Mouse (Mus musculus): ENCODE results near the gene Nudt16l1. TPM values are rescaled to one million over a fixed set of nuclear protein-coding genes. Genes with fewer than 3 reads are reported as not detected.
A peak's percentile ranks its signal among the peaks of the same experiment; 100 is the strongest.

Gene Nudt16l1
- polyA plus RNA-seq, 1 experiment from 2014 or later = 120 TPM

DNA sequence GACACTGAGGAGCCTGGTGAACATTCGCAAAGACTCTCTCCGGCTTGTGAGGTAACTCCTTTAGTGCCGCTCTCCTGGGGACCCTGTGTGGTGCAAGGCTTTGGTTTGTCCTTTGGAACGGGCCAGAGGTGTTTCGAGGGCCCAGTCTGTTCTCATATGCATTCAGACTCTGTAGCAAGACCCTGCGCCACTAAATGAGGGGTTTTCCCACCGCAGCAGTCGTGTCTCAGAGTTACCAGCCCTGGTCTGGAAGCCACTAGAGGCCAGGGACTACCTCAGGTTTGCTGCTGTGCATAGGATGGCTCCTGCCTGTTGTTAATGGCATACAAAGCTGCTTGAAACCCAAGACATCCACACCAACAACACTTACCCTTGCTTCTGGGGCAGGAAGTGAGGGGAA lies 27.8 kb upstream of the Nudt16l1 start:
- Histone ChIP-seq H3K27me3 (ENCODE audit: control insufficient read depth, insufficient read depth, low read length) (no peaks in the 10 kb centered on the region), H3K27ac (ENCODE audit: low read depth, low read length) (no peak overlapping the region), H3K4me3 (ENCODE audit: low read depth, low read length) (no peak overlapping the region), H3K4me2 (ENCODE audit: low read depth, low read length, severe bottlenecking) (no peak overlapping the region), H3K9me3 (ENCODE audit: control insufficient read depth, low read length) (no peaks in the 10 kb centered on the region), H3K9ac (ENCODE audit: low read length) (no peak overlapping the region), H3K4me1 (replicated peaks; ENCODE audit: control insufficient read depth, insufficient read depth, low read length) (no peaks in the 10 kb centered on the region), H3K36me3 (ENCODE audit: control insufficient read depth, insufficient read depth, low read length) (no peaks in the 10 kb centered on the region)
- DNase-seq (ENCODE audit: low spot score) = no peak
- ATAC-seq (replicated peaks; ENCODE audit: low FRiP score) = no peak
- 97% methylated on average over 8 of the region's 8 CpGs for WGBS

DNA sequence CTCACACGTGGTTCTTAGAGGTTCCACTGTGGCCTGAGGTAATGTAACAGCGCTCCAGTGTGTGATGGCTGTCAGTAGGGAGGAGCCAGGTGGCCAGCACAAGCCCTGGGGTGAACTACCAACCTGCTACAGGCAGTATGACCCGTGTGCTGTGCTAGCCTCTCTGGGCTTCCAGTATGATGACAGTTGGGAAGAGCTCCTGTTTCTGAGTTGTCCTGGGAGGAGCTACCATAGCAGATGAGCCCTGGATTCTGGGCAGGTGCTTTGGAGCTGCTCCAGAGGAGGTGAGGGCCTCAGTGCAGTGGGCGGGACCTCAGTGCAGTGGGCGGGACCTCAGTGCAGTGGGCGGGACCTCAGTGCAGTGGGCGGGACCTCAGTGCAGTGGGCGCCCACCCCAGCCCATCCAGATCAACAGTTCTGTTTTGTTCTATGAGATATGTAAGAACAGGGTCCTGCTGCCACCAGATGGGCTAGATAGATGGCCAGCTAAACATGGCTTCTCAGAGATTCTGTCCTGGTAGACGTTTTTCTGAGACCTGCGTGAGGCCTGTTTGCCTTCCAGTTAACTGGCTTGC lies 26.4 kb upstream of the Nudt16l1 start:
- 75% methylated on average over 10 of the region's 10 CpGs for WGBS
- Histone ChIP-seq H3K4me1 (replicated peaks; ENCODE audit: control insufficient read depth, insufficient read depth, low read length) (no peaks in the 10 kb centered on the region), H3K9me3 (ENCODE audit: control insufficient read depth, low read length) (no peaks in the 10 kb centered on the region), H3K4me2 (ENCODE audit: low read depth, low read length, severe bottlenecking) (no peak overlapping the region), H3K27me3 (ENCODE audit: control insufficient read depth, insufficient read depth, low read length) (no peaks in the 10 kb centered on the region), H3K4me3 (ENCODE audit: low read depth, low read length) (no peak overlapping the region), H3K9ac (ENCODE audit: low read length) (no peak overlapping the region), H3K27ac (ENCODE audit: low read depth, low read length) (no peak overlapping the region), H3K36me3 (ENCODE audit: control insufficient read depth, insufficient read depth, low read length) (no peaks in the 10 kb centered on the region)
- ATAC-seq (replicated peaks; ENCODE audit: low FRiP score) = no peak
- no peak for DNase-seq (ENCODE audit: low spot score)

DNA sequence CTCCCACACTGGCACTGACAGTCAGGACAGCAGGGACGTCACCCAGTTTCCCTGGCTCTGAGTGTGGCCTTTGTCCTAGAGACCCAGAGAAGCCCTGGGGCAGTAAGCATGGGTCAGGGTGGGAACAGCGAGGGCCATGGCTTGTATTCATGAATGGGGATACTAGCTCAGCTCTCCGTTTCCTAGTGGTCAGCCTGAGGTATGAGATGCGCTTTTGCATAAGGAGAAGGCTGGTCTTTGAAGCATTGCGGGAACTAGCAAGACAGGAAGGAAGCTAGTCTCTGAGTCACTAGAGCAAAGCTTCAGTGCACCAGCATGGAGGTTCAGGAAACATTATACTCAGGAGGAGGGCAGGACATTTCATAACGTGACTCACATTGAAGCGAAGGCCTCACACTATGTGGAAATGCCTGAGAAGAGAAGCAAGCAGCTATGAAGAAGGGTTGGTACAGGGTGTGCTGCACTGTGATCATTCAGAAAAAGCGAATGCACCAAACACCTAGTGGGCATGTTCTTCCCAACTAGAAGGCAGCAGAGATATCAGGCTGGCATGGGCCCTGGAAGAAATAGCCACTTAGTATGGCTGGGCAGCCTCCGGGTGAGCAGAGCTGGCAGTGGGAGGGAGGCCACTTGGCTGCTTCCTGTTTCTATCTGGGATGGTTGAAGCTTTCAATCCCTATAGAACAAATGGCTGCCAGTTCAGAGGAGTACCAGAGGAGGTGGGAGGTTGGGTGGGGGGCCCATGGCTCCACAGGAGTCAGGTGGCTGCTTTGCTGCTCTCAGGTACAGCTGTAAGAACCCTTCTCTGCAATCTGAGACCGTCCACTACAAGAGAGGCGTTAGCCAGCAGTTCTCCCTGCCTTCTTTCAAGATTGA lies 25.4 kb upstream of the Nudt16l1 start:
- Histone ChIP-seq H3K9me3 (ENCODE audit: control insufficient read depth, low read length) (no peaks in the 10 kb centered on the region), H3K9ac (ENCODE audit: low read length) (no peak overlapping the region), H3K36me3 (ENCODE audit: control insufficient read depth, insufficient read depth, low read length) (no peaks in the 10 kb centered on the region), H3K4me1 (replicated peaks; ENCODE audit: control insufficient read depth, insufficient read depth, low read length) (no peaks in the 10 kb centered on the region), H3K27me3 (ENCODE audit: control insufficient read depth, insufficient read depth, low read length) (no peaks in the 10 kb centered on the region), H3K4me3 (ENCODE audit: low read depth, low read length) (no peak overlapping the region), H3K4me2 (ENCODE audit: low read depth, low read length, severe bottlenecking) (no peak overlapping the region), H3K27ac (ENCODE audit: low read depth, low read length) (no peak overlapping the region)
- DNase-seq (ENCODE audit: low spot score) (no peak), ATAC-seq (replicated peaks; ENCODE audit: low FRiP score) (no peak)
- WGBS = 81% methylated on average over 11 of the region's 11 CpGs

DNA sequence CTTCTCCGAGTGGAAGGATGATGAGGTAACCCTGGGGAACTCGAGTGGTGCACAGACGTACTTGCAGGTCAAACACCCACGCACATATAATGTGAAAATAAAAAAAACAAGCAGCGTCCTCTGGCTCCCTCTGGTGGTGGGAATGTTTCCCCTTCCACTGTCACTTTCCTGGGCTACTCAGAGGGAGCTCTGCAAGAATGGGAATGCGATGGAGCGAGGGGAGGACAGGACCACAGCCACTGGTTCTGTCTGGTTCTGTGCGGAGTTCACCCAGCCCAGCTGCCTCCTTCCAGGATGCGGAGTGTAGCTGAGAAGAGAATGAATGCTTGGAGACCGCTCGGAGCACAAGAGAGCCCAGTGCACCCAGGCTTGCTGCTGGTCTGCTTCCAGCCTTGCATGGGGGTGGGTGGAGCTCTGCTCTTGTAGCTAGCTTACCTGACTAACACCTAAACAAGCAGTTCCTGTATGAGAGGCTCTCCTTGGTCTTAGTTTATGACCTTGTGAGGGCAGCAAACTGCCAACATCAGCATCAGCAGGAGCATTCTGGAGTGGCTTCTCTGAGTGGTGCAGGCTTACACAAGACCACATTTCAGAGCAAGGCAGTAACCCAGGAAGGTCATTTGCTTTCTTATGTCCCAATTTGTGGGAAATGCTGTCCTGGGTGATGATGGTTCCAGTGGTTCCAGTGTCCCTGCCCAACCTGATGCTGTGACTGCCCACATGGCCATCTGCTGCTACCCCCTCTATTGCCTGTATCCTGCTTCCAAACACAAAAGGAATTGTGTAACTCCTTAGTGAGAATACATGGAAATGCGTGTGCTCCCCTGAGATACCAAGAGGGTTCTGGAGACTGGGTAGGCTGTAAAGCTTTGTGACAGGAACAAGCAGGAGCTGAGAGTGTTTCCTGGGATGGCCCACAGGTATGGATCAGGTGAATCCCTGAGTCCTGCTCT lies 24.5 kb upstream of the Nudt16l1 start:
- no peaks in the 10 kb centered on the region for H3K27me3 ChIP-seq (ENCODE audit: control insufficient read depth, insufficient read depth, low read length)
- H3K4me3 ChIP-seq (ENCODE audit: low read depth, low read length) = no peak overlapping the region
- H3K27ac ChIP-seq (ENCODE audit: low read depth, low read length) = no peak overlapping the region
- no peaks in the 10 kb centered on the region for H3K36me3 ChIP-seq (ENCODE audit: control insufficient read depth, insufficient read depth, low read length)
- H3K4me2 ChIP-seq (ENCODE audit: low read depth, low read length, severe bottlenecking) = no peak overlapping the region
- H3K9me3 ChIP-seq (ENCODE audit: control insufficient read depth, low read length) = no peaks in the 10 kb centered on the region
- ATAC-seq (replicated peaks; ENCODE audit: low FRiP score) = peak; percentile 27
- peak; percentile 87 for DNase-seq (ENCODE audit: low spot score)
- no peaks in the 10 kb centered on the region for H3K4me1 ChIP-seq (replicated peaks; ENCODE audit: control insufficient read depth, insufficient read depth, low read length)
- 38% methylated on average over 12 of the region's 12 CpGs for WGBS
- H3K9ac ChIP-seq (ENCODE audit: low read length) = no peak overlapping the region

DNA sequence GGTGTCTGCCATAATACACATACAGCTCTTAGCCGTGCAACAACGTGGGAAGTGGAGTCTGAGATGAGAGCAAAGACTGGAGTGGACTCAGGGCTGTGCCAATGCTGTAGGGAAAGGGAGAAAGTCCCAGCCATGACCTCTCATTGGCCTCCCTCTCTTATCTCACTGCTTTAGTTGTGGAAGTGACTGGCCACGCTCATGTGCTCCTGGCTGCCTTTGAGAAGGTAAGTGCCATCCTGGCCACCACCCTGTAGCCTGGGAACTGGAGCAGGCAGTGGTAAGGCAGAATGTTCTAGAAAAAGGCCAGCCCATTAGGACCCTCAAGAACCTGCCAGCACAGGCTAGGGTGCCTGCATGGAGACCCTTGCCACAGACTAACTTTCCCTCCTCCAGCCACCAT lies 22.6 kb upstream of the Nudt16l1 start:
- Histone ChIP-seq H3K9me3 (ENCODE audit: control insufficient read depth, low read length) (no peaks in the 10 kb centered on the region), H3K4me2 (ENCODE audit: low read depth, low read length, severe bottlenecking) (no peak overlapping the region), H3K36me3 (ENCODE audit: control insufficient read depth, insufficient read depth, low read length) (no peaks in the 10 kb centered on the region; the same call in 1 of the 2 replicates), H3K27me3 (ENCODE audit: control insufficient read depth, insufficient read depth, low read length) (no peaks in the 10 kb centered on the region), H3K9ac (ENCODE audit: low read length) (no peak overlapping the region), H3K4me1 (replicated peaks; ENCODE audit: control insufficient read depth, insufficient read depth, low read length) (no peaks in the 10 kb centered on the region), H3K4me3 (ENCODE audit: low read depth, low read length) (no peak overlapping the region), H3K27ac (ENCODE audit: low read depth, low read length) (no peak overlapping the region)
- DNase-seq (ENCODE audit: low spot score) = no peak
- no peak for ATAC-seq (replicated peaks; ENCODE audit: low FRiP score)
- 96% methylated on average over 3 of the region's 3 CpGs for WGBS

DNA sequence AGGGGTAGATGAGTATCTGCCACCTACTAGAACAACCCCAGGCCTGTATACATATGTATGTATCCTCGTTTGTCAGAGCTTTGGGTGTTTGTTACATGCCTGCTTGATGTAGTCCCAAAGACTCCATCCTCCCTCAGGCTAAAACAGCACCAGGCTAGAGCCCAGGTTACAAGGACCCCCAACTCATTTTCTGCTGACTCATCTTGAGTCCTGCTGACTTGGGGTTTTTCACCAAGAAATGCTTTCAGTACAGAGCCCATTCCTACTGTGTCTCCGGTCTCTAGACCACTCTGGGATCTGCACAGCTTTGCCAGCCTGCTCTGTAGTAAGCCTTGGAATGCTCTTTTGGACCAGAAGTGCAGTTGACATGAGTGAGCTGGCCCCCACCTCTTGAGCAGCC lies 22.0 kb upstream of the Nudt16l1 start:
- ATAC-seq (replicated peaks; ENCODE audit: low FRiP score) (no peak), DNase-seq (ENCODE audit: low spot score) (no peak)
- no peaks in the 10 kb centered on the region; the same call in 1 of the 2 replicates for H3K36me3 ChIP-seq (ENCODE audit: control insufficient read depth, insufficient read depth, low read length)
- no peaks in the 10 kb centered on the region for H3K27me3 ChIP-seq (ENCODE audit: control insufficient read depth, insufficient read depth, low read length)
- no peaks in the 10 kb centered on the region for H3K9me3 ChIP-seq (ENCODE audit: control insufficient read depth, low read length)
- no peak overlapping the region for H3K4me3 ChIP-seq (ENCODE audit: low read depth, low read length)
- H3K9ac ChIP-seq (ENCODE audit: low read length) = no peak overlapping the region
- WGBS = 80% methylated on average over 2 of the region's 2 CpGs
- H3K27ac ChIP-seq (ENCODE audit: low read depth, low read length) = no peak overlapping the region
- no peaks in the 10 kb centered on the region for H3K4me1 ChIP-seq (replicated peaks; ENCODE audit: control insufficient read depth, insufficient read depth, low read length)
- no peak overlapping the region for H3K4me2 ChIP-seq (ENCODE audit: low read depth, low read length, severe bottlenecking)

DNA sequence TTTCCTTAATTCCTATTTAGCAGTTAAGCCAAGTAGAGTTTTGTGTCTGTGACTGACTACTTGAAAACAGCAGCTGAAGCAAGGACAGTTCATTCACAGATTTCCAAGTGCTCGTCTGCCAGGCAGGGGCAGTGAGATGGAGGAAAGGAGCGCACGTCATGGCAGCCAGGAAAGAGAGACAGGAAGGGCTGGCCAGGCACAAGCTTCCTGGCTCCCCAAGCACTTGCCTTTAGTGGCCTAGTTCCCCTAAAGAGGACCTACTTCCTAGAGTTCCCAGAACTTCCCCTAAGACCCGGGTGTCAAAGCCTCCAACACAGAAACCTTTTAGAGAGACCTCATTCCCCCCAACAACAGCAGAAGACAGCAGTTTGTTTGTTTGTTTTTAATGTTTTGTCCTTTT lies 18.0 kb upstream of the Nudt16l1 start:
- H3K4me2 ChIP-seq (ENCODE audit: low read depth, low read length, severe bottlenecking) = no peak overlapping the region
- no peaks in the 10 kb centered on the region for H3K9me3 ChIP-seq (ENCODE audit: control insufficient read depth, low read length)
- H3K27me3 ChIP-seq (ENCODE audit: control insufficient read depth, insufficient read depth, low read length) = no peaks in the 10 kb centered on the region
- DNase-seq (ENCODE audit: low spot score) (no peak), ATAC-seq (replicated peaks; ENCODE audit: low FRiP score) (no peak)
- H3K36me3 ChIP-seq (ENCODE audit: control insufficient read depth, insufficient read depth, low read length) = peaks cover 2% of the 10 kb centered on the region; the same call in 1 of the 2 replicates
- no peak overlapping the region for H3K9ac ChIP-seq (ENCODE audit: low read length)
- H3K4me1 ChIP-seq (replicated peaks; ENCODE audit: control insufficient read depth, insufficient read depth, low read length) = no peaks in the 10 kb centered on the region
- WGBS = 79% methylated on average over 4 of the region's 4 CpGs
- no peak overlapping the region for H3K4me3 ChIP-seq (ENCODE audit: low read depth, low read length)
- no peak overlapping the region for H3K27ac ChIP-seq (ENCODE audit: low read depth, low read length)

DNA sequence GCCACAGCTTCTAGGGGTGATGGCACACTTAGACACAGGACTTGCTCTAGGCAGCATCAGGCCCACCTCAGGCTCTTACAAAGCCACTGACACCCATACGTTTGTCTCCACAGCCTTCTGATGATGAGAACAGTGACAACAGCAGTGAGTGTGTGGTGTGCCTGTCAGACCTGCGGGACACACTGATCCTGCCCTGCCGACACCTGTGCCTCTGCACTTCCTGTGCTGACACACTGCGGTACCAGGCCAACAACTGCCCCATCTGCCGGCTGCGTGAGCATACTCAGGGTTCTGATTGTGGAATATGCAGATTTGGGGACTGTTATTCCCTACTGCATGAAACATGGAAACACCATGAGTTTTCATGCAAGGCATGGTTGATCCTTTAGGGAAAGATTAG lies 16.1 kb upstream of the Nudt16l1 start:
- H3K4me2 ChIP-seq (ENCODE audit: low read depth, low read length, severe bottlenecking) = no peak overlapping the region
- no peaks in the 10 kb centered on the region for H3K27me3 ChIP-seq (ENCODE audit: control insufficient read depth, insufficient read depth, low read length)
- DNase-seq (ENCODE audit: low spot score) (no peak), ATAC-seq (replicated peaks; ENCODE audit: low FRiP score) (no peak)
- 95% methylated on average over 6 of the region's 6 CpGs for WGBS
- H3K27ac ChIP-seq (ENCODE audit: low read depth, low read length) = no peak overlapping the region
- H3K9ac ChIP-seq (ENCODE audit: low read length) = no peak overlapping the region
- no peaks in the 10 kb centered on the region for H3K9me3 ChIP-seq (ENCODE audit: control insufficient read depth, low read length)
- H3K36me3 ChIP-seq (ENCODE audit: control insufficient read depth, insufficient read depth, low read length) = peaks cover 2% of the 10 kb centered on the region; the same call in 1 of the 2 replicates
- H3K4me3 ChIP-seq (ENCODE audit: low read depth, low read length) = no peak overlapping the region
- H3K4me1 ChIP-seq (replicated peaks; ENCODE audit: control insufficient read depth, insufficient read depth, low read length) = no peaks in the 10 kb centered on the region

Measured in forebrain, embryonic 11.5 days (tissue).